Mouse (Mus musculus) liver, embryonic 13.5 days (tissue): Measurements from ENCODE around the gene Grm4. TPM values are rescaled to one million over a fixed set of nuclear protein-coding genes. Genes with fewer than 3 reads are reported as not detected.
A peak's percentile ranks its signal among the peaks of the same experiment; 100 is the strongest.

Experiments used
- ATAC-seq: fragments of 200-750 bp; cut with Nextera tagmentation; 2 replicates; pipeline ENCODE4 v1.8.0; 2017; ENCODE audit warnings: low read depth, mild to moderate bottlenecking, moderate number of reproducible peaks, moderate library complexity
- DNase-seq: peaks from one replicate; pipeline ENCODE4 v3.0.0; 2022
- H3K27ac ChIP-seq: fragments of 300-500 bp; sonication (generic); 2 replicates; pipeline ENCODE4 v1.5.1; 2015; ENCODE audit warnings: moderate library complexity, mild to moderate bottlenecking, inconsistent platforms
- H3K27me3 ChIP-seq: fragments of 300-500 bp; sonication (generic); 2 replicates; pipeline ENCODE4 v1.6.1; 2015; ENCODE audit warnings: mild to moderate bottlenecking, inconsistent platforms
- H3K36me3 ChIP-seq: fragments of 300-500 bp; sonication (generic); 2 replicates; pipeline ENCODE4 v1.6.1; 2015; ENCODE audit warnings: mild to moderate bottlenecking, inconsistent platforms
- H3K4me1 ChIP-seq: fragments of 300-500 bp; sonication (generic); replicated peaks from 2 replicates; pipeline ENCODE4 v1.6.1; 2015; ENCODE audit warnings: inconsistent platforms
- H3K4me2 ChIP-seq: fragments of 300-500 bp; sonication (generic); 2 replicates; pipeline ENCODE4 v1.6.1; 2015; ENCODE audit warnings: inconsistent platforms, mild to moderate bottlenecking, moderate library complexity
- H3K4me3 ChIP-seq: fragments of 300-500 bp; sonication (generic); replicated peaks from 2 replicates; pipeline ENCODE4 v1.5.1; 2015; ENCODE audit warnings: mild to moderate bottlenecking, inconsistent platforms
- H3K9ac ChIP-seq: fragments of 300-500 bp; sonication (generic); 2 replicates; pipeline ENCODE4 v1.6.1; 2015; ENCODE audit warnings: mild to moderate bottlenecking, inconsistent platforms
- H3K9me3 ChIP-seq: fragments of 300-500 bp; sonication (generic); replicated peaks from 2 replicates; pipeline ENCODE4 v1.6.1; 2016; ENCODE audit warnings: inconsistent platforms
- WGBS: fragments of 180-500 bp; shearing (Covaris S2); methylation state at CpG from one replicate; pipeline ENCODE4 v1.1.7; 2015; ENCODE audit not compliant: insufficient replicate concordance; 5-methylcytosine and 5-hydroxymethylcytosine counted together
- polyA plus RNA-seq: library from polyadenylated mRNA; unstranded; fragments of >200 nt; fragmentation: Nextera tagmentation; extraction: Ambion mirVana; gene quantifications from 2 replicates; pipeline ENCODE4 v1.2.1, GENCODE M21; 2015

The Grm4 gene
- polyA plus RNA-seq, 1 experiment from 2014 or later, result not detected

GRCm38 (mm10) chr17:27455012-27455784, 66.0 kb downstream of the Grm4 start:
- Histone ChIP-seq H3K4me1 (no peaks in the 10 kb centered on the region), H3K27me3 (0 out of 2 replicates have a peak, but pooled peaks cover 3% of the 10 kb centered on the region), H3K4me3 (no peak overlapping the region), H3K9me3 (no peaks in the 10 kb centered on the region), H3K4me2 (no peak overlapping the region), H3K36me3 (no peaks in the 10 kb centered on the region), H3K9ac (no peak overlapping the region), H3K27ac (no peak overlapping the region)
- 58% methylated on average over 9 of the region's 9 CpGs for WGBS
- ATAC-seq (no peak), DNase-seq (no peak)

GRCm38 (mm10) chr17:27454396-27454795, 66.8 kb downstream of the Grm4 start:
- H3K4me1 ChIP-seq, result no peaks in the 10 kb centered on the region
- 0 out of 2 replicates have a peak, but pooled peaks cover 3% of the 10 kb centered on the region for H3K27me3 ChIP-seq
- H3K27ac ChIP-seq, result no peak overlapping the region
- no peak overlapping the region for H3K4me3 ChIP-seq
- no peak overlapping the region for H3K4me2 ChIP-seq
- no peaks in the 10 kb centered on the region for H3K9me3 ChIP-seq
- DNase-seq, result no peak
- 68% methylated on average over 11 of the region's 11 CpGs for WGBS
- ATAC-seq, result no peak
- H3K9ac ChIP-seq, result no peak overlapping the region
- H3K36me3 ChIP-seq, result no peaks in the 10 kb centered on the region

- Histone ChIP-seq H3K36me3 (no peaks in the 10 kb centered on the region), H3K9me3 (no peaks in the 10 kb centered on the region), H3K4me1 (no peaks in the 10 kb centered on the region), H3K4me3 (no peak overlapping the region), H3K9ac (no peak overlapping the region), H3K27me3 (0 out of 2 replicates have a peak, but pooled peaks cover 7% of the 10 kb centered on the region), H3K27ac (no peak overlapping the region), H3K4me2 (no peak overlapping the region)
- no peak for ATAC-seq
- WGBS, result 60% methylated on average over 8 of the region's 8 CpGs
- no peak for DNase-seq
Measured at GRCm38 (mm10) chr17:27453045-27453444, 68.2 kb downstream of the Grm4 start.

- H3K4me3 ChIP-seq, result no peak overlapping the region
- 11% methylated on average over 9 of the region's 9 CpGs for WGBS
- H3K36me3 ChIP-seq, result no peaks in the 10 kb centered on the region
- ATAC-seq (no peak), DNase-seq (peak; percentile 5)
- H3K27ac ChIP-seq, result no peak overlapping the region
- H3K4me2 ChIP-seq, result no peak overlapping the region
- no peak overlapping the region for H3K9ac ChIP-seq
- no peaks in the 10 kb centered on the region for H3K9me3 ChIP-seq
- H3K4me1 ChIP-seq, result no peaks in the 10 kb centered on the region
- H3K27me3 ChIP-seq, result 0 out of 2 replicates have a peak, but pooled peaks cover 7% of the 10 kb centered on the region
Measured at GRCm38 (mm10) chr17:27451787-27452186, 69.4 kb downstream of the Grm4 start.

GRCm38 (mm10) chr17:27451216-27451615, 70.0 kb downstream of the Grm4 start:
- H3K36me3 ChIP-seq, result no peaks in the 10 kb centered on the region
- DNase-seq, result no peak
- H3K9me3 ChIP-seq, result no peaks in the 10 kb centered on the region
- no peak overlapping the region for H3K4me3 ChIP-seq
- H3K9ac ChIP-seq, result no peak overlapping the region
- 75% methylated on average over 14 of the region's 14 CpGs for WGBS
- 0 out of 2 replicates have a peak, but pooled peaks cover 7% of the 10 kb centered on the region for H3K27me3 ChIP-seq
- no peak overlapping the region for H3K4me2 ChIP-seq
- no peak overlapping the region for H3K27ac ChIP-seq
- no peak for ATAC-seq
- H3K4me1 ChIP-seq, result no peaks in the 10 kb centered on the region

GRCm38 (mm10) chr17:27449757-27450330, 71.4 kb downstream of the Grm4 start:
- H3K27me3 ChIP-seq, result 0 out of 2 replicates have a peak, but pooled peaks cover 7% of the 10 kb centered on the region
- no peaks in the 10 kb centered on the region for H3K9me3 ChIP-seq
- no peak overlapping the region for H3K9ac ChIP-seq
- ATAC-seq (no peak), DNase-seq (no peak)
- no peak overlapping the region for H3K4me3 ChIP-seq
- 64% methylated on average over 14 of the region's 14 CpGs for WGBS
- no peaks in the 10 kb centered on the region for H3K36me3 ChIP-seq
- H3K4me2 ChIP-seq, result no peak overlapping the region
- H3K4me1 ChIP-seq, result no peaks in the 10 kb centered on the region
- H3K27ac ChIP-seq, result no peak overlapping the region

- ATAC-seq (no peak), DNase-seq (no peak)
- no peaks in the 10 kb centered on the region for H3K9me3 ChIP-seq
- H3K27me3 ChIP-seq, result 0 out of 2 replicates have a peak, but pooled peaks cover 7% of the 10 kb centered on the region
- H3K9ac ChIP-seq, result no peak overlapping the region
- H3K4me1 ChIP-seq, result no peaks in the 10 kb centered on the region
- H3K4me2 ChIP-seq, result no peak overlapping the region
- 51% methylated on average over 6 of the region's 6 CpGs for WGBS
- no peak overlapping the region for H3K27ac ChIP-seq
- no peak overlapping the region for H3K4me3 ChIP-seq
- H3K36me3 ChIP-seq, result no peaks in the 10 kb centered on the region
Measured at GRCm38 (mm10) chr17:27448749-27449148, 72.5 kb downstream of the Grm4 start.

- WGBS, result 65% methylated on average over 17 of the region's 17 CpGs
- DNase-seq, result no peak
Measured at GRCm38 (mm10) chr17:27445364-27446075, 75.7 kb downstream of the Grm4 start.

GRCm38 (mm10) chr17:27442538-27443113, 78.6 kb downstream of the Grm4 start:
- no peak overlapping the region for H3K9ac ChIP-seq
- WGBS, result 52% methylated on average over 13 of the region's 13 CpGs
- no peaks in the 10 kb centered on the region for H3K9me3 ChIP-seq
- H3K27ac ChIP-seq, result no peak overlapping the region
- H3K4me1 ChIP-seq, result peaks cover 3% of the 10 kb centered on the region; the same call in 1 of the 2 replicates
- no peak overlapping the region for H3K4me3 ChIP-seq
- H3K36me3 ChIP-seq, result no peaks in the 10 kb centered on the region
- no peak for ATAC-seq
- no peak for DNase-seq
- no peaks in the 10 kb centered on the region for H3K27me3 ChIP-seq
- no peak overlapping the region for H3K4me2 ChIP-seq

More at GRCm38 (mm10) chr17:27445364-27446075, 75.7 kb downstream of the Grm4 start:
- H3K4me1 ChIP-seq, result peaks cover 3% of the 10 kb centered on the region; the same call in 1 of the 2 replicates
- no peaks in the 10 kb centered on the region for H3K36me3 ChIP-seq
- 0 out of 2 replicates have a peak, but pooled peaks cover 4% of the 10 kb centered on the region for H3K27me3 ChIP-seq
- no peak overlapping the region for H3K27ac ChIP-seq
- H3K9me3 ChIP-seq, result no peaks in the 10 kb centered on the region
- no peak for ATAC-seq
- H3K4me3 ChIP-seq, result no peak overlapping the region
- no peak overlapping the region for H3K4me2 ChIP-seq
- no peak overlapping the region for H3K9ac ChIP-seq

- no peak overlapping the region for H3K4me3 ChIP-seq
- no peaks in the 10 kb centered on the region for H3K27me3 ChIP-seq
- DNase-seq, result no peak
- peaks cover 3% of the 10 kb centered on the region; the same call in 1 of the 2 replicates for H3K4me1 ChIP-seq
- H3K36me3 ChIP-seq, result no peaks in the 10 kb centered on the region
- ATAC-seq, result no peak
- no peaks in the 10 kb centered on the region for H3K9me3 ChIP-seq
- H3K9ac ChIP-seq, result no peak overlapping the region
- H3K4me2 ChIP-seq, result no peak overlapping the region
- no peak overlapping the region for H3K27ac ChIP-seq
- WGBS, result 36% methylated on average over 7 of the region's 7 CpGs
Measured at GRCm38 (mm10) chr17:27441778-27442177, 79.4 kb downstream of the Grm4 start.

- Histone ChIP-seq H3K9me3 (no peaks in the 10 kb centered on the region), H3K9ac (no peak overlapping the region), H3K4me3 (no peak overlapping the region), H3K4me1 (no peaks in the 10 kb centered on the region), H3K4me2 (no peak overlapping the region), H3K27ac (no peak overlapping the region), H3K27me3 (no peaks in the 10 kb centered on the region), H3K36me3 (no peaks in the 10 kb centered on the region)
- 49% methylated on average over 13 of the region's 13 CpGs for WGBS
- DNase-seq, result no peak
- ATAC-seq, result no peak
Measured at GRCm38 (mm10) chr17:27435799-27436198, 85.4 kb downstream of the Grm4 start.
